Mouse (Mus musculus) ES-Bruce4 (cell line): ENCODE data around the gene Arfrp1.

Source experiments
- CTCF ChIP-seq: IDR thresholded peaks from one replicate; pipeline ENCODE4 v1.8.1; 2011; ENCODE audit warnings: low read depth, low read length
- EP300 ChIP-seq: IDR thresholded peaks from 2 replicates; pipeline ENCODE4 v1.6.1; 2011; ENCODE audit warnings: low read depth, low read length; ENCODE audit not compliant: insufficient read depth
- POLR2A ChIP-seq: IDR thresholded peaks from one replicate; pipeline ENCODE4 v1.8.1; 2011; ENCODE audit warnings: low read length; ENCODE audit not compliant: insufficient read depth

DNA sequence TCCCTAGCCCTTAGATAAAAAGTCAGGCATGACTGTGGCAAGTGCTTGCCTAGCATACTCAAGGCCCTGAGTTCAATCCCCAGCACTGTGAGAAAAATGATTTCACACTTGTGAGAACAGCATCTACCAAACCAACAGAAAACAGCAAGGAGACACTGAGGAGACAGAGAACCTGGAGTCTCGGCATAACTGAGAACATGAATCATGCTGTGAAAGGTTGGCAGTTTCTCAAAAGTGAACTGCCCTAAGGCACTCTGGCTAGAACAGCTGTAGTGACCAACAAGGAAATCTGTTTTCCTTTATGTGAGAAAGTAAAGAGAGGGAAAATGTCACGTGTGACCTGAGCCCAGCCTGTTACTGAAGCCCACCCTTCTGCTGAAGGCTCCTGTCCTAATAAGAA is 47.9 kb upstream of the Arfrp1 start:
- TF ChIP-seq CTCF (no peak), EP300 (no peak), POLR2A (no peak)
